Mouse (Mus musculus) embryonic facial prominence, embryonic 12.5 days (tissue): ENCODE data around the gene 1700030K09Rik. TPM values are rescaled to one million over a fixed set of nuclear protein-coding genes. Genes with fewer than 3 reads are reported as not detected.

Source experiments
- ATAC-seq: fragments of 200-750 bp; cut with Nextera tagmentation; 2 replicates; pipeline ENCODE4 v1.8.0; 2017; ENCODE audit not compliant: insufficient number of reproducible peaks, insufficient read depth, low FRiP score, low TSS enrichment
- H3K27ac ChIP-seq: fragments of 300-500 bp; sonication (generic); 2 replicates; pipeline ENCODE4 v1.5.1; 2016; ENCODE audit warnings: mild to moderate bottlenecking
- H3K27me3 ChIP-seq: fragments of 300-500 bp; sonication (generic); 2 replicates; pipeline ENCODE4 v1.6.1; 2016; ENCODE audit warnings: mild to moderate bottlenecking, moderate library complexity
- H3K36me3 ChIP-seq: fragments of 300-500 bp; sonication (generic); 2 replicates; pipeline ENCODE4 v1.6.1; 2016; ENCODE audit warnings: mild to moderate bottlenecking
- H3K4me1 ChIP-seq: fragments of 300-500 bp; sonication (generic); 2 replicates; pipeline ENCODE4 v1.6.1; 2016
- H3K4me2 ChIP-seq: fragments of 300-500 bp; sonication (generic); replicated peaks from 2 replicates; pipeline ENCODE4 v1.6.1; 2016; ENCODE audit warnings: mild to moderate bottlenecking, moderate library complexity
- H3K4me3 ChIP-seq: fragments of 300-500 bp; sonication (generic); 2 replicates; pipeline ENCODE4 v1.5.1; 2016; ENCODE audit warnings: mild to moderate bottlenecking
- H3K9ac ChIP-seq: fragments of 300-500 bp; sonication (generic); 2 replicates; pipeline ENCODE4 v1.6.1; 2016; ENCODE audit warnings: mild to moderate bottlenecking, moderate library complexity
- H3K9me3 ChIP-seq: fragments of 300-500 bp; sonication (generic); 2 replicates; pipeline ENCODE4 v1.6.1; 2016; ENCODE audit warnings: mild to moderate bottlenecking, moderate library complexity
- WGBS: fragments of 180-500 bp; shearing (Covaris S2); methylation state at CpG from one replicate; pipeline ENCODE4 v1.1.7; 2016; 5-methylcytosine and 5-hydroxymethylcytosine counted together
- polyA plus RNA-seq: library from polyadenylated mRNA; unstranded; fragments of >200 nt; fragmentation: Nextera tagmentation; extraction: Ambion mirVana; gene quantifications from 2 replicates; pipeline ENCODE4 v1.2.1, GENCODE M21; 2016

Gene 1700030K09Rik
- polyA plus RNA-seq, result 18.7 and 19.0 TPM in 2 replicates

- ATAC-seq, result peak; percentile 98
- peaks cover 13% of the 10 kb centered on the region for H3K36me3 ChIP-seq
- H3K4me3 ChIP-seq, result peak within 1 kb of the TSS; percentile 46
- H3K27me3 ChIP-seq, result no peaks in the 10 kb centered on the region
- no peaks in the 10 kb centered on the region for H3K9me3 ChIP-seq
- no peak within 1 kb of the TSS for H3K27ac ChIP-seq
- no peaks in the 10 kb centered on the region for H3K4me1 ChIP-seq
- H3K9ac ChIP-seq, result peak within 1 kb of the TSS; percentile 62
- WGBS, result 6% methylated on average over 34 of the region's 34 CpGs
- peak within 1 kb of the TSS; percentile 52 for H3K4me2 ChIP-seq
These were observed at the start of gene 1700030K09Rik, which contains the start of gene Calr3 for GRCm38 (mm10) chr8:72443338-72443993. TSS of gene 1700030K09Rik (plus strand) at chr8:72443880. TSS of gene Calr3 (minus strand) at chr8:72443870.

- H3K9me3 ChIP-seq, result no peaks in the 10 kb centered on the region
- H3K36me3 ChIP-seq, result peaks cover 28% of the 10 kb centered on the region
- no peak overlapping the region for H3K4me2 ChIP-seq
- WGBS, result 79% methylated on average over 1 of the region's 1 CpGs
- no peak for ATAC-seq
- no peaks in the 10 kb centered on the region for H3K27me3 ChIP-seq
- no peak overlapping the region for H3K4me3 ChIP-seq
- H3K4me1 ChIP-seq, result no peaks in the 10 kb centered on the region
- no peak overlapping the region for H3K27ac ChIP-seq
- H3K9ac ChIP-seq, result no peak overlapping the region
These were observed 42.3 kb upstream of the 1700030K09Rik start for GRCm38 (mm10) chr8:72401381-72401780.

GRCm38 (mm10) chr8:72402981-72403380 is 40.7 kb upstream of the 1700030K09Rik start:
- no peak for ATAC-seq
- Histone ChIP-seq H3K9ac (no peak overlapping the region), H3K4me3 (no peak overlapping the region), H3K27me3 (no peaks in the 10 kb centered on the region), H3K27ac (no peak overlapping the region), H3K4me2 (no peak overlapping the region), H3K9me3 (no peaks in the 10 kb centered on the region), H3K36me3 (peaks cover 12% of the 10 kb centered on the region), H3K4me1 (0 out of 2 replicates have a peak, but pooled peaks cover 5% of the 10 kb centered on the region)
- WGBS, result 95% methylated on average over 3 of the region's 3 CpGs

DNA sequence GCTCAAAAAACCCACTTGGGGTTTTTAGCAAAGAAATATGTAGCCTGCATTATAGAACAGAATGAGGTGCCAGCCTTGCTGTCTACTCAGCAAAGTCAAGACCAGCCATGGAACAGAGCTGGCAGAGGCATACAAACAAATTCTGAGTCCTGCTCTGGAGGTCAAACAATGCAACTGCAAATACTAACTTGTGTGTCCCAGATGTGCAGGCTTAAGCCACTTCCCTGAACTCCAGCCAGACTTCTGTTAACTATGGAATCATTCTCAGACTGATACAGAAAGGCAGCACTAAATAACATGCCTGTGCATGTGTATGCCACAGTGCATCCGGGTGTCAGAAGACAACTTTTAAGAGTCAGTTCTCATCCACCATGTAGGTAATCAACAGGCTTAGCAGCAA is 35.8 kb upstream of the 1700030K09Rik start:
- Histone ChIP-seq H3K27me3 (no peaks in the 10 kb centered on the region), H3K9ac (no peak overlapping the region), H3K4me2 (no peak overlapping the region), H3K27ac (no peak overlapping the region), H3K9me3 (no peaks in the 10 kb centered on the region), H3K36me3 (peaks cover 5% of the 10 kb centered on the region; the same call in 1 of the 2 replicates), H3K4me1 (peaks cover 10% of the 10 kb centered on the region; the same call in 1 of the 2 replicates), H3K4me3 (no peak overlapping the region)
- 96% methylated on average over 1 of the region's 1 CpGs for WGBS
- ATAC-seq, result no peak

GRCm38 (mm10) chr8:72409443-72409842 is 34.2 kb upstream of the 1700030K09Rik start:
- Histone ChIP-seq H3K4me3 (no peak overlapping the region), H3K36me3 (peaks cover 5% of the 10 kb centered on the region; the same call in 1 of the 2 replicates), H3K9me3 (no peaks in the 10 kb centered on the region), H3K9ac (no peak overlapping the region), H3K4me2 (no peak overlapping the region), H3K27ac (no peak overlapping the region), H3K4me1 (peaks cover 10% of the 10 kb centered on the region; the same call in 1 of the 2 replicates), H3K27me3 (no peaks in the 10 kb centered on the region)
- 28% methylated on average over 3 of the region's 3 CpGs for WGBS
- 0 out of 2 replicates have a peak, but pooled peaks have one; percentile 52 for ATAC-seq

- peaks cover 12% of the 10 kb centered on the region for H3K36me3 ChIP-seq
- WGBS, result 91% methylated on average over 7 of the region's 7 CpGs
These were observed 29.8 kb upstream of the 1700030K09Rik start for GRCm38 (mm10) chr8:72413839-72414238.

GRCm38 (mm10) chr8:72415252-72415651 is 28.4 kb upstream of the 1700030K09Rik start:
- H3K4me2 ChIP-seq, result no peak overlapping the region

More at GRCm38 (mm10) chr8:72413839-72414238, 29.8 kb upstream of the 1700030K09Rik start:
- Histone ChIP-seq H3K27ac (no peak overlapping the region), H3K9me3 (no peaks in the 10 kb centered on the region), H3K9ac (no peak overlapping the region), H3K27me3 (no peaks in the 10 kb centered on the region), H3K4me1 (peaks cover 31% of the 10 kb centered on the region), H3K4me3 (no peak overlapping the region), H3K4me2 (no peak overlapping the region)
- no peak for ATAC-seq

DNA sequence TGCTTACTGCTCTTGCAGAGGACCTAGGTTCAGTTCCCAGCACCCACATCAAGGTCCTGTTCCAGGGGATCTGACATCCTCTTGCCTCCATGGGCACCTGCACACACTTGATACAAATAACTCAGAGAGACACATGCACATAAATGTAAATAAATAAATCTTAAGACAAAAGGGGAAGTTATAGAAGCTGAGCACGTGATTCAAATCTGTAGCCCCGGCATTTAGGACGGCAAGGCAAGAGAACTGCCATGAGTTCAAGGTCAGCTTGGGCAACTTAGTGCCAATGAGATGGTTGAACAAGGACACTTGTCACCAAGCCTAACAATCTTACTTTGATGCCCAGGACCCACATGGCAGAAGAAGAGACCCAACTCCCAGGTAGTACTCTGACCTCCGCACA is 25.6 kb upstream of the 1700030K09Rik start:
- peaks cover 44% of the 10 kb centered on the region for H3K4me1 ChIP-seq

More at GRCm38 (mm10) chr8:72415252-72415651, 28.4 kb upstream of the 1700030K09Rik start:
- Histone ChIP-seq H3K9me3 (no peaks in the 10 kb centered on the region), H3K27me3 (no peaks in the 10 kb centered on the region), H3K9ac (no peak overlapping the region), H3K4me1 (peaks cover 38% of the 10 kb centered on the region), H3K27ac (no peak overlapping the region), H3K36me3 (peaks cover 12% of the 10 kb centered on the region), H3K4me3 (no peak overlapping the region)
- WGBS, result 85% methylated on average over 2 of the region's 2 CpGs
- no peak for ATAC-seq

DNA sequence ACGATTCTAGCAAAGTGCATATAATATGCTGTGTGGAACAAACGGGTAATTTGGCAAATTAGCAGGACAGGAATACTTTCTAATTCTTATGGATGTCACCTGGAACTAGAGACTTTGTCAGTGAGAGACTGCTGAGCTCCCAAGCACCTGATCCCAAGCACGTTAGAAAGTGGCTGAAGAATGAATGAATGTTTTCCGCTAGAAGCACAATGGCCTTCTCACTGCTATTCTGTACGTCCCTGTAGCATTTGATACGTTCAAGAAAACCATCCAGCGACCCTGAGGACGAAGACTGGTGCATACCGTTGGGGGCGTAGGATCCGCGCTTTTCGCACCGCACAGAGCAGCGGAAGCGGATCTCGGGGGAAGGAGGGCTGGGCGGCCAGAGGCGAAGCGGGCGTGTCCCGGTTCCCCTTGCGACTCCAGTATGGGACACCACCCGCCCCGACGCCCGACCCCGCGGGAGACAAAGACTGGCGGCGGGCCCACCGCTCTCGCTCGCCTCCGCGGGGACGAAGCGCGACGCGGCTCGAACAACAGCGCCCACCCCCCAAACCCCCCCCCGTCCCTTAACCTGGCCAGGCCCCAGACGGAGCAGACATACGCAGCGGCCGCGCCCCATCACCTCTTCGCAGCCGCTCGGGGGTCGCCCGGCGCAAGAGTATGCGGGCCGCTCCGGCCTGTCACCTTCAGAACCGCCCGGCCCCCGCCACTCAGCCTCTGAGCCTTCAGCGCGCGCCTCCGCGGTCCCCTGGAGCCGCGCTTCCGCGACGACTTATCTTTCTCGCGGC is 22.9 kb upstream of the 1700030K09Rik start:
- peaks cover 44% of the 10 kb centered on the region for H3K4me1 ChIP-seq
- WGBS, result 1% methylated on average over 66 of the region's 73 CpGs
- peak; percentile 74 for ATAC-seq

More for the DNA sequence above, 25.6 kb upstream of the 1700030K09Rik start:
- H3K36me3 ChIP-seq, result peaks cover 7% of the 10 kb centered on the region; the same call in 1 of the 2 replicates
- H3K9ac ChIP-seq, result no peak overlapping the region
- no peaks in the 10 kb centered on the region for H3K27me3 ChIP-seq
- no peak overlapping the region for H3K27ac ChIP-seq
- WGBS, result 96% methylated on average over 4 of the region's 4 CpGs
- H3K4me2 ChIP-seq, result no peak overlapping the region
- ATAC-seq, result no peak
- no peaks in the 10 kb centered on the region for H3K9me3 ChIP-seq
- no peak overlapping the region for H3K4me3 ChIP-seq

DNA sequence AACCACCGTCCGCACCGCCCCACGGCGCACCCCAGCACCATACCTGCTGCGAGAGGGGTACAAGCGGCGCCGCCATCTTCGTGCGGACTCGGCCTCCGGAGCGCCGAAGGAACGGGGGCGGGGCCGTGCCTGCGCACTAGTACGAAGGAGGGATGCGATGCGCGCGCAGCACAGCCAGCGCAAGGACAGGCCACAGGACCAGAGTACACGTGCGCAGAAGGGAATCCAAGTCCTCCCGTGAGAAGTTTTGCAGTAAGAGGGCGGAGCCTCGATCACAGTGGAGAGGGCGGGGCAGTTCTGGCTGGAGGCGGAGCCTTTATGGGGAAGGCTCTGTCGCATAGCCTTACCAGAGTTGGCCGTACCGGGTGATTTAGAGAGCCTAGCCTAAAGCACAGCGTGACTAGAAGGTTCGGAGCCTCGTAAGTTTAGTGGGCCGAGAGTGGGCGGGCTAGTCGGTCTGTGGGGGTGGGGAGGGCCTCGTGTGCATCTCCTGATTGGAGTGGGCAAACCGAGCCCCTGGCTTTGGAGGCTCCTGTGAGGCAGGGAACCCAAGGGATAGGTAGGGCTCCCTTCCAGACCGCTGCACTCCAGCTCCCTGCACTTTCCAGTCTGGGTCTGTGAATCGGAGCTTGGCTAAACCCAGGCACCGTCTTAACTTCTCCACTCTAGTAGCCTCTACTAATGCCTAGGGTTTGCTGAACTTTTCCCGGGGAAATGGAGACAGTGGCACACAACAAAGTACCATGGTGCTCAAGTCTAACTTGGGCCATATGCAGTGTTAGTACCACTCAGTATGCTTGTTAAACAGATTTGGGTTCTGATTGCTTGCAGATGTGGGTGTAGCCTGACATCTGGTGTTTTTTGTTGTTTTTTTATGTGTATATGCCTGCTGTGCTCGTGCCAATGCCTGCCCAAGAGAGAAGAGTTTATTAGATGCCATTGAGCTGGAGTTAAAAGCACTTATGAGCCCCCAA is 22.0 kb upstream of the 1700030K09Rik start, which contains the start of gene Eps15l1:
Gene Eps15l1, minus strand, starts transcription at position 99 of the 974 bp plus-strand sequence.
- Histone ChIP-seq H3K9ac (peak within 1 kb of the TSS; percentile 89), H3K4me3 (peak within 1 kb of the TSS; percentile 84), H3K27ac (peak within 1 kb of the TSS; percentile 95), H3K9me3 (no peaks in the 10 kb centered on the region), H3K36me3 (0 out of 2 replicates have a peak, but pooled peaks cover 4% of the 10 kb centered on the region), H3K4me2 (peak within 1 kb of the TSS; percentile 73), H3K27me3 (no peaks in the 10 kb centered on the region), H3K4me1 (peaks cover 40% of the 10 kb centered on the region)
- WGBS, result under 1% methylated on average over 48 of the region's 48 CpGs
- ATAC-seq, result peak; percentile 96

More for the DNA sequence above, 22.9 kb upstream of the 1700030K09Rik start:
- Histone ChIP-seq H3K36me3 (0 out of 2 replicates have a peak, but pooled peaks cover 4% of the 10 kb centered on the region), H3K27me3 (no peaks in the 10 kb centered on the region), H3K4me2 (peak overlapping the region; percentile 73), H3K9me3 (no peaks in the 10 kb centered on the region), H3K9ac (peak overlapping the region; percentile 89), H3K27ac (peak overlapping the region; percentile 80), H3K4me3 (peak overlapping the region; percentile 84)
